Mouse (Mus musculus) testis, postnatal 10 days (tissue): ENCODE data around the gene Btbd35f18.
"Not testable (repeated sequence)": the region's sequence is repeated elsewhere in the genome, so short reads cannot be mapped to it uniquely, and the experiment has no call there.

Experiments
- DNase-seq: peaks from one replicate; pipeline ENCODE4 v3.0.0; 2021; ENCODE audit warnings: low spot score

Gene Btbd35f18

GRCm38 (mm10) chrX:3699933-3700332 lies at the start of gene Btbd35f18:
TSS of gene Btbd35f18 (plus strand) at chrX:3700233.
- not testable (repeated sequence) for DNase-seq
